Mouse (Mus musculus) embryonic facial prominence, embryonic 13.5 days (tissue): Measurements from ENCODE around the gene Nadk2. TPM values are rescaled to one million over a fixed set of nuclear protein-coding genes. Genes with fewer than 3 reads are reported as not detected.

Experiments
- ATAC-seq: fragments of 200-750 bp; cut with Nextera tagmentation; 2 replicates; pipeline ENCODE4 v1.8.0; 2017; ENCODE audit warnings: low read depth; ENCODE audit not compliant: insufficient number of reproducible peaks, insufficient read depth, low FRiP score, low TSS enrichment
- H3K27ac ChIP-seq: fragments of 300-500 bp; sonication (generic); 2 replicates; pipeline ENCODE4 v1.5.1; 2015; ENCODE audit warnings: moderate library complexity, mild to moderate bottlenecking, inconsistent platforms
- H3K27me3 ChIP-seq: fragments of 300-500 bp; sonication (generic); 2 replicates; pipeline ENCODE4 v1.6.1; 2015; ENCODE audit warnings: mild to moderate bottlenecking, inconsistent platforms
- H3K36me3 ChIP-seq: fragments of 300-500 bp; sonication (generic); 2 replicates; pipeline ENCODE4 v1.6.1; 2015; ENCODE audit warnings: mild to moderate bottlenecking, inconsistent platforms
- H3K4me1 ChIP-seq: fragments of 300-500 bp; sonication (generic); 2 replicates; pipeline ENCODE4 v1.6.1; 2015; ENCODE audit warnings: inconsistent platforms
- H3K4me2 ChIP-seq: fragments of 300-500 bp; sonication (generic); 2 replicates; pipeline ENCODE4 v1.6.1; 2015; ENCODE audit warnings: moderate library complexity, mild to moderate bottlenecking, inconsistent platforms
- H3K4me3 ChIP-seq: fragments of 300-500 bp; sonication (generic); 2 replicates; pipeline ENCODE4 v1.5.1; 2015; ENCODE audit warnings: mild to moderate bottlenecking, inconsistent platforms
- H3K9ac ChIP-seq: fragments of 300-500 bp; sonication (generic); 2 replicates; pipeline ENCODE4 v1.6.1; 2015; ENCODE audit warnings: mild to moderate bottlenecking, inconsistent platforms
- H3K9me3 ChIP-seq: fragments of 300-500 bp; sonication (generic); 2 replicates; pipeline ENCODE4 v1.6.1; 2016; ENCODE audit warnings: inconsistent platforms
- WGBS: fragments of 180-500 bp; shearing (Covaris S2); methylation state at CpG from one replicate; pipeline ENCODE4 v1.1.7; 2015; ENCODE audit warnings: mixed read lengths; 5-methylcytosine and 5-hydroxymethylcytosine counted together
- polyA plus RNA-seq: library from polyadenylated mRNA; unstranded; fragments of >200 nt; fragmentation: Nextera tagmentation; extraction: Ambion mirVana; gene quantifications from 2 replicates; pipeline ENCODE4 v1.2.1, GENCODE M21; 2015

The Nadk2 gene
- polyA plus RNA-seq, 1 experiment from 2014 or later: 25.0 TPM

DNA sequence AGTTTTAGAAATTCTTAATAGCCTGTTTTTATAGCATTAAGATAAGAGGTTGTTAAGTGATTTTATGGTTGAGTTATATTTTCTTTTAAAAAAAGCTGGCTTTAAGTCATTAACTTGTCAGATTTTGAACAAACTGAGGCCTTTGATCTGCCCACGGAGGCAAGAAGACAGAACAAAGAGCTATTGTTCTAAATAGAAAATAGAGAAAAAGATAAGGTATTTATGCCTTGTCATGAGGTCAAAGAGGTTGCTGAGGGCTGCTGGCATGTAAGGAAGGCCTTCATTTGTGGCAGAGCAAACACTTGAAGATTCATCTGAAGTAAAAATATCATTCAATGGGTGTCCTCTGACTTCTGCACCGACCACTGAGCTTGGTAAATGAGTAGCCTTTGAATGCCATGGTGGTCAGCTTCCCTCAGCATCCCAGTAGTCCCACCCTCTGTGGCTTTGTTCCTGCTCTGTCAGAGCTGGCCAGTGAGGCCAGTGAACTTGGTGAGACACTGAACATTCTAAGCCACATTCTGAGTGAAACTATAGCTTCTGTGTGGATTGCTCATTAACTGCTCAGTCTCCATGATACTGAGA is 18.2 kb downstream of the Nadk2 start:
- Histone ChIP-seq H3K27ac (no peak overlapping the region), H3K9me3 (no peaks in the 10 kb centered on the region), H3K4me2 (no peak overlapping the region), H3K9ac (no peak overlapping the region), H3K36me3 (peaks cover 69% of the 10 kb centered on the region), H3K27me3 (no peaks in the 10 kb centered on the region), H3K4me3 (no peak overlapping the region), H3K4me1 (peaks cover 4% of the 10 kb centered on the region)
- 16% methylated on average over 2 of the region's 2 CpGs for WGBS
- ATAC-seq: no peak

DNA sequence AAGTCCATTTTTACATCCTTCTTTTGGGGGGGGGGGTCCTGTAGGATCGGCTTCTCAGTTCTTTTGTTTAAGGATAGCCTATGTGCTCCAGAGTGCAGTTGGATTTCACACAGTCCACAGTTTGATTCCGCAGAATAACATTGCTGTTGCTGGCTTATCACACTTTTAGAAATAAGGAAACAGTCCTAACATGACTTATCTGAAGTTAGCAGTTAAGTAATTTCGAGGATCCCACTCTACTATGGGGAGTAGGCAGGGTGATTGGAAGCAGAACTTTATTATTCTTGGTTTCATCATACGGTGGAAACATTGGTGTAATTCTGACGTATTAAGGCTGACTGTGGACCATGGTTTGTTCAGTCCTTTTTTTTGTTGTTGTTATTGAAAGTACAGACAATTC is 19.6 kb downstream of the Nadk2 start:
- no peaks in the 10 kb centered on the region for H3K27me3 ChIP-seq
- ATAC-seq: no peak
- WGBS: 91% methylated on average over 5 of the region's 5 CpGs
- peaks cover 9% of the 10 kb centered on the region for H3K4me1 ChIP-seq
- H3K9ac ChIP-seq: no peak overlapping the region
- H3K36me3 ChIP-seq: peaks cover 63% of the 10 kb centered on the region
- H3K9me3 ChIP-seq: no peaks in the 10 kb centered on the region
- no peak overlapping the region for H3K27ac ChIP-seq
- no peak overlapping the region for H3K4me2 ChIP-seq
- no peak overlapping the region for H3K4me3 ChIP-seq

DNA sequence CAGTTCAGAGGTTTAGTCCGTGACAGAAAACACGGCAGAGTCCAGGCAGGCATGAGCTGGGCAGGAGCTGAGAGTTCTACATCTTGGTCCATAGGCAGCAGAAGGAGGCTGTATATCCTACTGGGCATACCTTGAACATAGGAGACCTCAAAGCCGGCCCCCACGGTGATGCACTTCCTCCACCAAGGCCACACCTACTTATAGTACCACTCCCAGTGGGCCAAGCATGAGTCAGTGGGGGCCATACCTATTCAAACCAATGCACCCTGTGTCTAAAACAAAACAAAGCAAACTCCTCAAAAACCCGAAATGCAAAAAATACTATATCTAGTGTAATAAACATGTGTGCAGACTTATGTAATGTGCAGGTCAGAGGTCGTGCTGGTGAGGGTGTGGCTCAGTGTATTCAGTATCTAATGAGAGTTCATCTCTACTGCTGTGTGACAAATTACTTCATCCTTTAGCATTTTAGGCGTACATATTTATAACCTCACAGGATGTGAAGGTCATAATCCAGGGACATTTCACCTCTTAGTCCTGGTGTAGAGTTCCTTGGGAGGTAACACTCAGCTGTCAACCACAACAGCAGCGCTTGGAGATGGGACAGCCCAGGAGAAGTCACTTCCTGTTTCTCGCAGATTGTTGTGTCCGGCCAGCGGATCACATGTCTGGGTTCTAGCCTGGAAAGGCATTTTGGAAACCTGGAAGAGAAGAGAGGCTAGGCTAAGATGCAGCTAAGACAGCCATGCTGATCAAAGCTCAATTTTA is 22.7 kb downstream of the Nadk2 start:
- no peak overlapping the region for H3K27ac ChIP-seq
- 65% methylated on average over 11 of the region's 11 CpGs for WGBS
- no peaks in the 10 kb centered on the region for H3K9me3 ChIP-seq
- H3K4me3 ChIP-seq: no peak overlapping the region
- H3K9ac ChIP-seq: no peak overlapping the region
- ATAC-seq: no peak
- peaks cover 9% of the 10 kb centered on the region for H3K4me1 ChIP-seq
- no peaks in the 10 kb centered on the region for H3K27me3 ChIP-seq
- peaks cover 55% of the 10 kb centered on the region for H3K36me3 ChIP-seq
- H3K4me2 ChIP-seq: peak overlapping the region; percentile 43

DNA sequence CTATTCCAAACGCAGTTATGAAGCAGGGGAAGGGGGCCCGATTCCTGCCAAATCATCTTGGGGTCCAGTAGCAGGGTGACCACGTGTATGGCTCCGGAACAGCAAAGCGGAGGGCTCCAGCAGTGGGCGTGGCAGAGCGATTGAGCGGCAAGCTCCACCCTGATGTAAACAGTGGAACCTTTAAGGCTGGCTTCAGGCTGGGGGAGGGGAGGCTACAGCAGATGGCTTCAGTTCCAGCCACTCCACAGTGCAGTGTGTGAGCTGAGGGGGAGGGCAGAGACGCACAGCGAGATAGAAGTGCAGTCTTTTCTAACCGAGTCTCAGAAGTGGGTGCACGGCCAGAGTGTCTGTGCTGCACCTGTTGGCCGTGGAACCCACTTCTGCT is 23.3 kb downstream of the Nadk2 start:
- Histone ChIP-seq H3K4me2 (peak overlapping the region; percentile 43), H3K9me3 (no peaks in the 10 kb centered on the region), H3K4me3 (no peak overlapping the region), H3K9ac (no peak overlapping the region), H3K27ac (no peak overlapping the region), H3K4me1 (peaks cover 9% of the 10 kb centered on the region), H3K27me3 (no peaks in the 10 kb centered on the region), H3K36me3 (peaks cover 59% of the 10 kb centered on the region)
- ATAC-seq: peak; percentile 72; the same call in 1 of the 2 replicates
- WGBS: 14% methylated on average over 13 of the region's 13 CpGs

DNA sequence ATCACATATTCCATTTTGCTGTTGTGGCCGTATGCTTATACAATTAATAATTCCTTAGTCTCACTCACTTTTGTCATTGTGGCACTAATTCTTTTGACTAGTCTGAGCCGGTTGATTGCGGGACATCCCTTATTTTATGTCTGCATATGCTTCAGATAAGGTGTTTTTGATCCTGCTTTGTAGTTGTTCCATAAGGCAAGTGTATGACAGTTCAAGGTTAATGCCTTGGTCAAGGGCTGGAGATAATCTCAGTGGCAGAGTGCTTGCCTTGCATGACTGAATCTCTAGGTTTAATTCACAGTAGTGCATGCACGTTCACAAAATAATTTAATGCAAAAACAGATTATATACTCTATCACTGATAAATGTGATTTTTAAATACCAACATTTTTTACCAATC is 25.8 kb downstream of the Nadk2 start:
- no peak overlapping the region for H3K4me2 ChIP-seq

DNA sequence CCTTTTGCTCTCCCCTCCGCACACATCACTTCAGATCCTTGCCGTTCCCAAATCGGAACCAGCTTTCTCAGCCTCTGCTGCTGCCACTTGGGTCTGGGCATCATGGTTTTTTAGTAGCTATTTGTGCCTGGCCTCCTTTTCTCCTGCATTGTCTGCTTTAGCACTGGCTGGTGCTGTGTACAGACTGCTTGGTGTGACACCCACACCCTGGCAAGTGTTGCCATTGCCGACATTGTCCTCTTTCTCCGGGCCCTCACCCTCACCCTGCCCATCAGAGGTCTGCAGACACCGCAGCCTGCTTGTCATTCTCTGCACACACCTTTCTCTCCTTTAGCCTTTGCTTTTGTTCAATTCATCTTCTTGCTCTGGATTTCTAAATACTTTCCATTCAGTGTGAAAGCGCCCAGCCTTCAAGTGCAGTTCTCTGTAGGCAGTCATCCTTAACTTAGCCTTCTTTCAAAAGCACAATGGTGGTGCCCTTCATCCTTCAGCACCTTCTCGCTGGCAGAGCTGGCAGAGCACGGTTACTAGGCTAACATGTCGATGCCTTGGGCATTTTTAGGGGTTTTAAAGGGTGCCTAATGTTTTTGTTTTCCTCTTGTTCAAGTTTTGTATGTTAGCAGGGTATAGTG is 29.5 kb downstream of the Nadk2 start:
- Histone ChIP-seq H3K4me2 (no peak overlapping the region), H3K9ac (no peak overlapping the region), H3K4me3 (no peak overlapping the region), H3K27ac (no peak overlapping the region), H3K27me3 (no peaks in the 10 kb centered on the region), H3K4me1 (no peaks in the 10 kb centered on the region), H3K36me3 (peaks cover 72% of the 10 kb centered on the region), H3K9me3 (no peaks in the 10 kb centered on the region)
- WGBS: 89% methylated on average over 10 of the region's 10 CpGs
- no peak for ATAC-seq

More for the DNA sequence above, 25.8 kb downstream of the Nadk2 start:
- Histone ChIP-seq H3K4me1 (peaks cover 9% of the 10 kb centered on the region), H3K27me3 (no peaks in the 10 kb centered on the region), H3K36me3 (peaks cover 69% of the 10 kb centered on the region), H3K27ac (no peak overlapping the region), H3K9ac (no peak overlapping the region), H3K4me3 (no peak overlapping the region), H3K9me3 (no peaks in the 10 kb centered on the region)
- WGBS: 93% methylated on average over 4 of the region's 4 CpGs
- no peak for ATAC-seq

DNA sequence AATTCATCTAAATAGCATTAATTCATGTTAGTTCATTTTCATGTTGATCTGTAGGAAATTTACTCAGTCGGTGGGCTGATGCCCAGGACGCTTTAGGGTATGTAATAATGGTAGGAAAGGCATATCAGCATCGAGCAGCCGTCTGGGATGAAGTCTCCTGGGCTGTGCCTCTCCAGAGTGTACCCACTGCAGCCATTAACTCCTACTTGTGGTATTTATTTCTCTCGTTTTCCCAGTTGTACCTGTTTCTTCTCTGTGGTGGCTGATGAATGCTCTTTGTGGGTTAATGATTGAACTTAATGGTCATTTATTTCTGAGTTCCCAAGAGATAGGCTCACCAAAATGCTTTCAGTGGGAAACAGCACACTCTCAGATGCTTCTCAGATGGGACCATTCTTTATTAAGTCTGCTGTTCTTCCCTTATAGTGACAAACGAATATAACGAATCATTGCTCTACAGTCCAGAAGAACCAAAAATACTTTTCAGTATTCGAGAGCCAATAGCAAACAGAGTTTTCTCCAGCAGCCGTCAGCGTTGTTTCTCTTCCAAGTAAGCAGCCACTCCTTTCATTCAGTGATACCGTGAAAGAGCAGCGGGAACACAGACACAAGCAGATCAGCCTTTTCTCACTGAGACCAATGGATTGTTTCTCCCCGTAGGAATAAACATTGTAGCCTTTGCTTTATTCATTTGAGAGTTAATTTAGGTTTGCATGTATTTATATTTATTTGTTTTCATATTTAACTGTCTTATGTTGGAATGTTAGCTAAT is 35.4 kb downstream of the Nadk2 start:
- Histone ChIP-seq H3K27me3 (no peaks in the 10 kb centered on the region), H3K36me3 (peaks cover 57% of the 10 kb centered on the region), H3K4me3 (no peak overlapping the region), H3K9me3 (no peaks in the 10 kb centered on the region), H3K9ac (no peak overlapping the region), H3K27ac (no peak overlapping the region), H3K4me2 (no peak overlapping the region), H3K4me1 (no peaks in the 10 kb centered on the region)
- 92% methylated on average over 13 of the region's 13 CpGs for whole genome bisulfite sequencing
- no peak for ATAC-seq

DNA sequence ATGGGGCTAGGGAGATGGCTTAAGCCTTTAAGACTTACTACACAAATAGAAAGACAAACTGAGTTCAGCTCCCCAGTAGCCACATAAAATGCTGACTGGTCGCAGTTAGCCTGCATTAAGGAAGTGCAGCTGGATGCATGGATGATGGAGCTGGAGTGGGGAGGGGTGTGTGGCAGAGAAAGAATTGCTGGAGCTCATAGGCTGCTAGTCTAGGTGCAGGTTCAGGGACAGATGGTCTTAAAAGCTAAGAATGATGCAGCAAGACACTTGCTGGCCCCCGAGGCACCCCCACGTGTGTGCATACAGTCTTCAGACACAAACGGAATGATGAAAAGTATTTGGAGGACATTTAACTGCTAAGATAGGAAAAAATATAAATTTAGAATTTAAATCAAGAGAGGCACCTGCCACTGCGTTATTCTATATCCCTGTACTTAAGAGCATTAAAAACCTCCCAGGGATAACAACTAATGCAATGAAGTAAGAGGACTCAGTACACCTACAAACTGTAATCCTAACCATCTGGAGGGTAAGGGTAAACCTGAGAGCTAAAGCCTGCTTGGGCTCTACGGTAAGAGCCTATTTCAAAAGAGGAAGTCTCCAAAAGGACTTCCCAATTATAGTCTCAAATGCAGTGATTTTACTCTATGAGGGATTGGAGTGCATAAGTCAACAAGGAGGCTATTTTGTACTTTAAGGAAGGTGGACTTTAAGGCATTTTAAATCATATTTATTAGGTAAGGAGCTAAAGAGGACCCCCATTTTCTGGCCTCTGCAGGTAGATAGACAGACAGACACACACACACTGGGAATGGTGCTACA is 39.7 kb downstream of the Nadk2 start:
- Histone ChIP-seq H3K4me1 (peaks cover 3% of the 10 kb centered on the region; the same call in 1 of the 2 replicates), H3K27ac (no peak overlapping the region), H3K36me3 (peaks cover 63% of the 10 kb centered on the region), H3K4me3 (no peak overlapping the region), H3K9ac (no peak overlapping the region), H3K4me2 (no peak overlapping the region), H3K27me3 (no peaks in the 10 kb centered on the region), H3K9me3 (no peaks in the 10 kb centered on the region)
- ATAC-seq: no peak
- WGBS: 76% methylated on average over 6 of the region's 6 CpGs

DNA sequence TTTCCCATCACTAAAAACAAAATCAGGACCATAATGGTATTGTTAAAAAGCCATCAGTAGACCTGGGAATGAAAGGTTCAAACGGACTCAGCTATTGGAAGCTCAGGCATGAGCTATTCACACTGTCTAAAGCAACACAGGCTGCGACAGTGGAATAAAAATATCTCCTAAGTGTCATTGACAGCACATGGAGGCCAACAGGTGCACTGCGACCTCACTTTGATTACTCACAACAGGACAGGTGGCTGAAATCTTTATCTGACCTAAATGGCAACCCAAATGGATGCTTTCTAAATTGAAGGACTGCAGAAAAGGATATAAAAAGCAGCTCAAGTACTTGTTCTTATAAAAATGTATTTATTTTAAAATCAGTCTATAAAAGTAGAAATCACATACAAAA is 40.6 kb downstream of the Nadk2 start:
- Histone ChIP-seq H3K4me3 (no peak overlapping the region), H3K9ac (no peak overlapping the region), H3K36me3 (peaks cover 64% of the 10 kb centered on the region), H3K27me3 (no peaks in the 10 kb centered on the region), H3K27ac (no peak overlapping the region), H3K4me1 (peaks cover 3% of the 10 kb centered on the region; the same call in 1 of the 2 replicates), H3K9me3 (no peaks in the 10 kb centered on the region), H3K4me2 (no peak overlapping the region)
- WGBS: 82% methylated on average over 3 of the region's 3 CpGs
- ATAC-seq: no peak

DNA sequence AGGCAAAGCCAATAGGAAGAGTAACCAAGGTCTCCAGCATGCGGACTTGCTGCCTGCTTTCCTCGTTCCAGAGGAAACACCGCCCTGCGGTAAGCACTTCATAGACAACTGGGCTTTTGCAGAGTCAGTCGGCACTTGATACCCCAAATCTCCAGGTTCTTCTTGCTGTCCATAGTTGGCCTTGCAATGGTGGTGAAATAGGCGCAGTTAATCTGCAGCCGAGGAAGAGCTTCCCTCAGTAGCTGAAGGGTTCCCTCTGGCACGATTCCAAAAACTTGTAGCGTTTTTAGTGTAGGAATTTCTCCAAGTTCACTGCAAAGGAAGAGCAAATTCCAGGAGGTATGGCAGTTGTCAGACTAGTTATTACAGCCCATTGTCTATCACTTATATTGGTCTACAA is 42.5 kb downstream of the Nadk2 start:
- no peak for ATAC-seq
- Histone ChIP-seq H3K4me2 (no peak overlapping the region), H3K27ac (no peak overlapping the region), H3K36me3 (peaks cover 69% of the 10 kb centered on the region), H3K9ac (no peak overlapping the region), H3K4me3 (no peak overlapping the region), H3K9me3 (no peaks in the 10 kb centered on the region), H3K27me3 (no peaks in the 10 kb centered on the region), H3K4me1 (peaks cover 3% of the 10 kb centered on the region; the same call in 1 of the 2 replicates)
- WGBS: 73% methylated on average over 9 of the region's 9 CpGs

DNA sequence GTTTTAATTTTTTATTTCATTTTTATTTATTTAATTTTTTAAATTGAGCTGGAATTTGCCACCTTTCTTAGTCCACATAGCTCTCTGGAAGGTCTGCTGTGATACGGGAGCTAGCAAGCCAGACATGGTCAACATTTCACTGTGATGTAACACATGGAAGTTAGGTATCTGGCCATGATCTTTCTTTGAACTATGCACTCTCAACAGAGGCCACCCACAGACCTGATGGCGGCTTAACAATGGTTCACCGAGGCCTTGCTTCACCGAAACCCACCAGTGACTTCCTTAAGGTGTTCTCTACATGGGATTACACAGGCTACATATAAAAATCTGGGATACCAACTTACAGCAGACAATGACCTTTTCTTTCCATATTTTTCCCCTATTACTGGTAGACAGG is 43.1 kb downstream of the Nadk2 start:
- Histone ChIP-seq H3K9ac (no peak overlapping the region), H3K9me3 (no peaks in the 10 kb centered on the region), H3K4me1 (peaks cover 3% of the 10 kb centered on the region; the same call in 1 of the 2 replicates), H3K27ac (no peak overlapping the region), H3K4me3 (no peak overlapping the region), H3K36me3 (peaks cover 75% of the 10 kb centered on the region), H3K27me3 (no peaks in the 10 kb centered on the region), H3K4me2 (no peak overlapping the region)
- 84% methylated on average over 4 of the region's 4 CpGs for WGBS
- no peak for ATAC-seq
